Mouse (Mus musculus) CH12.LX (cell line): ENCODE data around the gene Ptgs1.
A peak's percentile ranks its signal among the peaks of the same experiment; 100 is the strongest.

Experiments
- CTCF ChIP-seq, 2 experiments: IDR thresholded peaks in 1 of 2; conservative IDR thresholded peaks in 1 of 2; 2 replicates each; pipeline ENCODE4 v1.5.1; 2011 to 2012; ENCODE audit warnings: low read depth in 2 of 2, low read length in 2 of 2, improper control_type of control experiment in 1 of 2, inconsistent platforms in 1 of 2, mild to moderate bottlenecking in 1 of 2, moderate library complexity in 1 of 2
- E2F4 ChIP-seq: IDR thresholded peaks from 2 replicates; pipeline ENCODE4 v1.6.1; 2011; ENCODE audit warnings: low read depth, low read length, improper control_type of control experiment; ENCODE audit not compliant: insufficient replicate concordance
- EP300 ChIP-seq: IDR thresholded peaks from 2 replicates; pipeline ENCODE4 v1.6.1; 2011; ENCODE audit warnings: low read length, improper control_type of control experiment
- IRF4 ChIP-seq: IDR thresholded peaks from 2 replicates; pipeline ENCODE4 v1.6.1; 2014; ENCODE audit warnings: low read depth, mild to moderate bottlenecking, inconsistent platforms, low read length, improper control_type of control experiment
- JUN ChIP-seq: IDR thresholded peaks from 2 replicates; pipeline ENCODE4 v1.6.1; 2011; ENCODE audit warnings: low read depth, mild to moderate bottlenecking, low read length, improper control_type of control experiment, moderate library complexity; ENCODE audit not compliant: insufficient read depth
- JUND ChIP-seq: conservative IDR thresholded peaks from 2 replicates; pipeline ENCODE4 v1.6.1; 2011; ENCODE audit warnings: low read depth, low read length, improper control_type of control experiment
- MAZ ChIP-seq: IDR thresholded peaks from 2 replicates; pipeline ENCODE4 v1.6.1; 2012; ENCODE audit warnings: low read depth, mild to moderate bottlenecking, inconsistent platforms, low read length, improper control_type of control experiment, moderate library complexity
- POLR2A ChIP-seq: IDR thresholded peaks from 2 replicates; pipeline ENCODE4 v1.6.1; 2011; ENCODE audit warnings: low read depth, mild to moderate bottlenecking, improper control_type of control experiment, low read length
- POLR2AphosphoS2 ChIP-seq: IDR thresholded peaks from 2 replicates; pipeline ENCODE4 v1.6.1; 2011; ENCODE audit warnings: low read depth, low read length, improper control_type of control experiment
- RAD21 ChIP-seq: IDR thresholded peaks from 2 replicates; pipeline ENCODE4 v1.6.1; 2011; ENCODE audit warnings: low read depth, mild to moderate bottlenecking, low read length, improper control_type of control experiment, moderate library complexity
- TBP ChIP-seq: conservative IDR thresholded peaks from 2 replicates; pipeline ENCODE4 v1.6.1; 2011; ENCODE audit warnings: low read depth, low read length, improper control_type of control experiment
- TCF12 ChIP-seq: IDR thresholded peaks from 2 replicates; pipeline ENCODE4 v1.6.1; 2014; ENCODE audit warnings: low read depth, mild to moderate bottlenecking, inconsistent platforms, low read length, improper control_type of control experiment
- USF1 ChIP-seq: IDR thresholded peaks from 2 replicates; pipeline ENCODE4 v1.6.1; 2014; ENCODE audit warnings: low read depth, mild to moderate bottlenecking, inconsistent platforms, low read length, improper control_type of control experiment
- ZKSCAN1 ChIP-seq: IDR thresholded peaks from 2 replicates; pipeline ENCODE4 v1.6.1; 2012; ENCODE audit warnings: low read depth, inconsistent platforms, low read length, improper control_type of control experiment, borderline replicate concordance

- no peak for TF ChIP-seq USF1
- TF ChIP-seq POLR2A = no peak
- no peak for TF ChIP-seq MAZ
- TF ChIP-seq JUN = no peak
- TF ChIP-seq ZKSCAN1 = no peak
- TF ChIP-seq CTCF (conservative IDR thresholded peaks at IDR 0.05 in 1 of 2, IDR thresholded peaks at IDR 0.05 in 1 of 2; ENCODE audit: low read depth in 2 of 2, low read length in 2 of 2) = peak in 1 of 2 experiments; percentile 70; a peak in 2 of 4 replicates
- peak; percentile 64 for TF ChIP-seq RAD21
- no peak for TF ChIP-seq JUND
- no peak for TF ChIP-seq TBP
- TF ChIP-seq E2F4 = no peak
- no peak for TF ChIP-seq EP300
- TF ChIP-seq IRF4 = no peak
- no peak for TF ChIP-seq TCF12
- no peak for TF ChIP-seq POLR2AphosphoS2
These were observed 15.8 kb upstream of the Ptgs1 start for GRCm38 (mm10) chr2:36214425-36214824.
